Mouse (Mus musculus) adrenal gland, adult 2 months (tissue): ENCODE data around the gene Trappc3. TPM values are rescaled to one million over a fixed set of nuclear protein-coding genes. Genes with fewer than 3 reads are reported as not detected.

Experiments used
- DNase-seq: peaks from one replicate; pipeline ENCODE4 v3.0.0; 2021
- polyA plus RNA-seq: library from polyadenylated mRNA; depleted of rRNA; stranded (reverse); fragments of >200 nt; gene quantifications from 2 replicates; pipeline ENCODE4 v1.2.3, GENCODE M21; 2012
- total RNA-seq, 2 experiments: library from RNA; stranded (reverse); gene quantifications; 2 replicates each; pipeline ENCODE4 v1.2.3; 2021

The Trappc3 gene
- total and polyA plus RNA-seq, 3 experiments = 16.5 to 103 (median 85.8) TPM

DNA sequence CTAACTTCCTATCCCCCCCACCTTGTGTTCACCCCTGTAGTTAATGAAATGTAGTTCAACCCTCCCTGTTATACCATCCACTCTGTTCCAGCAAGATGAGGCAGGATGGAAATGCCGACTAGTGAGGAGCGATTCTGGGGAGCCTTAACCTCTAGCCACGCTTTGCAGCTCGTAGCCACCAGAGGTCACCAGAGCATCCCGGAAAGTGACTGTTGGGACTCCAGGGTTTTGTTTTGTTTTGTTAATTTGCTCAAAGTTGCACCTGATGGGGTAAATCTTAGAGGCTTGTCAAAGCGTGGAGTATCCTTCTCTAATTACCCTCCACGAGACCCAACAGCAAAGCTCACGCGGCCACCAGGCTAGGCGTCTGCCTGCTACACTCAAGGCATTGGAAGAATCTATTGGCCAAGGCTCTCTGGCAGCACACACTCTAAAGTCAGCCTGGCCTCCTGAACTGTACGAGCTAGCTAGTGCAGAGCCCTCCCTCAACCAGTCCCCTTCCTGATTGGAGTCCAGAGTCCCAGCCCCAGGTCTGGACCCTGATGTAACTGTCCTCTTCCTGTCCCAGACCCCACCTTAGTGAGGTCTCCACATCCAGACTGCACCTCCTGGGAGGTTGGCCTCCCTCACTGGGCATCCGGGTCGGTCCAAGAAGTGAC, 15.9 kb downstream of the Trappc3 start:
- peak; percentile 53 for DNase-seq

DNA sequence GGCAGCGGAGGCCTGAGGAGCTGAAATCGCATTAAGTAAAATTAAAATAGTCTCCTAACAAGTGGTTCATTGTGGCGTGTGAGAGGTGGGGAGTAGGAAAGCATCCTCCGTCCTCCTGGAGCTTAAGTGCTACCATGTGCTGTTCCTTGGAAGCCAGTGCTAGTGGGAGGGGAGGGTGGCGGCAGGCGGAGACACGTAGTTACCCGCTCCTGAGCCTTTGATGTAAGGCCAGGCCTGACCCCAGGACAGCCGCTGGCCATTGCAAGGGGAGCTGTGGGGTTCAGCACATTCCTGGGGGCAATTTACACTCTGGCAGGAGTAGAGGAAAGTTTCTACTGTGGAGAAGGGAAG, 16.4 kb downstream of the Trappc3 start:
- no peak for DNase-seq

DNA sequence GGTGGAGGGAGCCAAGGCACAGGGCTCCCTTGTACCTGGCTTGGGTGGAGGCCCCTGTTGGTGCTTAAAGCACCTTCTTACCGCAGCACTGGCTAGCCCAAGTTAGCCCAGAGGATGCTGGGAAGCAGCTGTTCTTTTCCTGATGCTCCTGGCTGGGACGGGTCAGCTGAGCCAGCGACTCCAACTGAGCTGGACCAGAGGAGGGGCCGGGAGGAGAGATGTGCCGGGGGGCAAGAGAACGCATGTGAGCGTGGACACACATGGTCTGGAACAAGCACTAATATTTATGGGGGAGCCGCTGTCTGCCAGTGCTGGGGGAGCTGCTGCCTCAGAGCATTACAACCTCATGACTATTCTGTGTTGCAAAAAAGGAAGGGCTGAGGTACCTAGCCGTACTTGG, 16.8 kb downstream of the Trappc3 start:
- DNase-seq = no peak

DNA sequence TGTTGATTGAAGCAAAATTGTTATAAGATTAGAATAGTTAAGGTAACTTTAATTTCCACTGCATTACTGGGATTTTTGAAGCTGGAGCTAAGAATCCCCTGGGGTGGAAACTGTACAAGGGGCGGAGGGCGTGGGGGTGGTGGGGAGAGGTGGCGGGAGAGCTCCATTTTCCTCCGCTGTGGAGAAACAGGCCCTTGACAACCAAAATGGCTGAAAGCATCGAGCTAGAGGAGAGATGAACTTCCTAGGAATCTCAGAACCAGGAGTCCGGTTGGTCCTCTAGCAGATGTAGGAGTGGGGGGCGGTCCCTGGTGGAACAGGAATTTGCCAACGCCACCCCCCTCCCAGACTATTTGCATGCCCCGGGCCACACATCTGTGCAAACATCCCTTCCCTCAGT, 19.6 kb downstream of the Trappc3 start:
- no peak for DNase-seq

DNA sequence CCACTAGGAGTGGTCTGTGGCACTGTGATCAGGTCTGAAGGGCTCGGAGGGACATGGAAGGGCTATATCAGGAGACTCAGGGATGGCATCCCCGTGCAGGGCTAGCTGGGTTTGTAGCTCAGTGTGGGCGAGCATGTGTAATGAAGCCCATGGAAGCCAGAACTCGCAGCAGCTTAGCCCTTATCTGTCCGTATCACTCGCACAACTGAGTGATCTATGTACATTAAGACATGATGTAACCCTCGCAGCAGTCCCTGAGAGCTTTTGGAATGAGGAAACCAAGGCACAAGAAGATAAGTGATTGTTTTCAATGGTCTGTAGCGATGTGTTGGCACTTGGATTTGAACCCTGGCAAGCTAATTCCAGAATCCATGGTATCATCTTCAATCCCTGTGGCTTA, 21.5 kb downstream of the Trappc3 start:
- DNase-seq = no peak

DNA sequence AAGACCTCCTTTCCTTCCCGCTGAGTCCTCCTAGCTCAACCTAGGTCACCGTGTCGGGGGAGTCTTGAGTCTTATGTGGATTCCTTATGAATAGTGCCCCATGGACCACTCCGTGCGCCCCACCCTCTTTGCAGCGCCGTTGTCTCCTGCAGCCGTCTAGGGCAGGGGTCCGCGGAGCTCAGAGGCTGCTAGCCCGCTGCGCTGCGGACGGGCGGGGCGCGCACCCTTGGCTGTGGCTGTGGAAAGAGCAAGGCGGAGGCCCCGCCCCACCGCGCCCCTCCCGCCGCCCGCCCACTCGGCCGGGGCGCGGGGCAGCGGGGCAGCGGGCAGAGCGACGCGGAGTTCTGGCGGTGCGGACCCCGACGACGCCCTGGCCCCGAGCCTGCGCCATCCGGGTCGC, 24.4 kb downstream of the Trappc3 start, which contains the start of gene Col8a2:
TSS of gene Col8a2 (plus strand) at position 302 of the 400 bp plus-strand sequence.
- peak; percentile 32 for DNase-seq

DNA sequence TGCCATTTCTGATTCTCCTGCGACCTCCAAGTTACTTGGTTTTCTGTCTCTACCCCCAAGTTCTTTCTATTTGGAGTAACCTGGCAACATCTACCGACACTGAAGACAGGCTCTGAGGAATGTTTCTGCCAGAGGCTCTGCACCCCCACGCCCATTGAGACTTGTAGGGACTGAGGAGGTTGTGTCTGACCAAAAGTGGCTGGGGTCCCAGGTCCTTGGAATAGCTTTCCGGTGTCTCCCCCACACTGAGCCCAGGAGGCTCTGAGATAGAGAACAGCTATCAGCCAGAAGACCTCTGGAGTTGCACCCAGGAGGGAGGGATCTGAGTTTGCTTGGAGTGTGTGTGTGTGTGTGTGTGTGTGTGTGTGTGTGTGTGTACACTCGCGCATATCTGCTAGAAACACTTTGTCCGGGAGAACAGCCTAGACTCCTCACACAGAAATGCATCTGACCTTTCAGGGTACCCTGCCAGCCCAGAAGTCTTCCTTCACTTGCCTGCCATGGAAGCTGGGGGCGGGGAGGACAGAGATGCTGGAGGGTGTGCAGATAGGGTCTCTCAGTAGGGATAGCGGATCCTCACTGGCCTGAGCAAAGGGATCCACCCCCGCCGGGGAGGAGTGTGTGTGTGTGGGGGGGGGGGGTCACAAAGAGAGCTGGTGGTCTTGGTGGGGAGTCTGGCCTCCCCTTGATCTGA, 25.3 kb downstream of the Trappc3 start:
- DNase-seq = no peak

DNA sequence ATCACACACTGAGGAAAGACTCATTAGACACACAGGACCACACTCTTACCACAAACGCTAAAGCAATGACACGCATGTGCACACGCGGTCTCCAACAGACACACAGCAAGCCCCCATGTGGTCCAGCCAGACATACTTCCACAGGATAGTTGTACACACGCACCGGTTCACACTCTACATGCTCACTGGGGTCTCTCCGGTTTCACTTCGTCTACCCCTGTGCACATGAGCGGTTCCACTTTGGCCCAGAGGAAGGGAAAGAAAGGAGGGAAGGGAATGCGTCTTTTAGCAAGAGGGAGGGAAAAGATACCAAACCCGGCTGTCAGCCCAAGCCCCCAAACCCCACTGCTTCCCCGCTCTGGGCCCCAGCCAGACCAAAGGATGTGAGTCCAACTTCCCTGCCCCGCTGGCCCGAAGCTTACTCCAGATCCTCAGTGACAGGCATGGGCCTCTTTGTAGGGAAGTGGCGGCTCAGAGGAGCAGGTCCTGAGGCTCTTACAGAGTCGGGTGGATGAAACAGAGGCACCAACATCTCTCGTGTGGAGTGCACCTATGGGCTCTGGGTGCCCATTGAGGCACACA, 26.1 kb downstream of the Trappc3 start:
- no peak for DNase-seq

DNA sequence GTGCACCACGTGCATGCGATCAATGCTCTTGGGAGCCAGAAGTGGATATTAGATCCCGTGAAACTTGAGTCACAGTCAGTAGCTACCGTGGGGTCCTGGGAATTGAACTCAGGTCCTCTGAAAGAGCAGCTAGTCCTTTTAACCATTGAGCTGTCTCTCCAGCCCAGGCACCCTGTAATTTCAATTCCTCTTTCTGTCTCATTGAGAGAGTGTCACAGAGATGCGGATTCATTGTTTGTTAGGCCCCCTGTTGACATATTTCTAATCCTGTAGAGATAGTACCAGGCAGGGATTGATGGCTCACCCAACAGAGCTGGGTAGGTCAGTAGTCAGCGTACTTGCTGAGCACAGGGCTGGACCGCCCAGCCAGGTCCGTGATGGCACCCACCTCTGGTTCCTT, 28.2 kb downstream of the Trappc3 start:
- DNase-seq = no peak

DNA sequence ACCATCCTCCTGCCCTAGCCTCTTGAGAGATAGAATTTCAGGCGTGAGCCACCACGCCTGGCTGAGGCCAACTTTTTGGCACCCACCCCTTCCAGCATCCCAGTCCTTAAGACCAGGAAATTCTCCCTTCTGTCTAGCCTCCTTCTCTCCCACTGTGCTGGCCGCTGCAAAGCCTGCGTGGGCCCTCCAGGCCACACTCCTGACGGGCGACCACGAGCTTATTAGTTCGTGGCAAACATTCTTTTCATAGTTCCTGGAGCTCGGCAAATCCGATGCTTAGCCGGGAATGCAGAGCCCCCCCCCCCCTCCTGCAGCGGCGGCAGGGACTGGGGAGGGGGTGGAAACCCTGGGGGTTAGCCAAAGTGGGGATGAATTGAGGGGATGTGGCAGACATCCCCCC, 29.1 kb downstream of the Trappc3 start:
- no peak for DNase-seq

DNA sequence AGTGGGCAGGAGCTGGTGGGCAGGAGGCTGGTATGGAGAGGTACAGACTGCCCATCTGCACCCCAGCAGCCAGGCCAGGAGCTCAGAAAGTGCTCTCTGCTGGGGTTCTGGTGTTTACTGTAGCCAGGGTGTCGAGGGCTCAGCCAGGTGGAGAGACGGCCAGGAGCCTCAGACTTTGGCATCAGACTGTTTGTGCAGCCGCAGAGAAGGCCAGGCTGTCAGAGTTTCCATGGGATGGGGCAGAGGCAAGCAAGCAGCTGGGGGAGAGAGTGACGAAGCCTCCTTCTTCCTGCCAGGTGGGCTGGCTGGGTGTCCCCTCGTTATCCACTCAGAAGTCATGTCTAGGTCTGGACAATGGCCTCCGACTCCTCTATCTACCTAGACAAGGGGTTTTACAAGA, 33.0 kb downstream of the Trappc3 start:
- no peak for DNase-seq

DNA sequence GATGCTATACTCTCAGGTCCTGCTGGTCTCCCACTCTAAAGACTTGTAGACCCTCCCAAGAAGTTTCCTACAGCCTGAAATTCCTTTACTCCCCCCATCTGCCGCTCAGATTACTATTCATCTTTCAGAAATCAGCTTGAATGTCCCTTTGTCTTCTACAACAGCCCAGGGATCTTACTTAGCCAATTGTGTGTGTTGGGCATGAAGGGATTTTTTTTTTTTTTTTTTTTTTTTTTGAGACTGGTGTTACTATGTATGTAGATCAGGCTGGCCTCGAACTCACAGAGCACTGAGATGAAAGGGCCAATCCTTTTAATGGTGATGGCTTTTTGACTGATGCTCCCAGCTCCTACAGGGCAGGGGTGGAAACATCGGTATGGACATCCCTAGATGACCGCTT, 33.8 kb downstream of the Trappc3 start:
- DNase-seq = no peak

DNA sequence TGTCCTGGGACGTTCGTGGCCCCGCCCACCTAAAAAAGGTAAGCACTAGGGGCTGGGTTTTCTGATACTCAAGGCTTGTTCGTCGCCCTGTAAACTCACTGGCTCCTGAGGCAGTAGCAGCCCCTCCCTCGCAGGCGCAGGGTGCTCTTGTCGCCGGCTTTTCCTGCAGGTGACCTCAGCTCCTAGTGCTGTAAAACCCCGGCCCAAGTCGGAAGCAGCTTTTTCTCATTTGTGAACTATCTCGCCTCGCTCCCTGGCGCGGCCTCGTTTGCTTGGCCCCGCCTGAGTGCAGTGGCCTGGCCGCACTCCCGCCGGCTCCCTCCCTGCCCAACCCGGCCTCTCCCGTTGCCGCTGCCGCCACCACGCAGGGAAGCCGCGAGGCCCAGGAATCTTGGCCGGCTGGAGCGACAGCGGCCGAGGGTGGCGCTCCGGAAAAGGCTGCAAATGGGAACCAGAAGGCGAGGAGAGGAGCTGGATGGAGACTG, 34.5 kb downstream of the Trappc3 start:
- peak; percentile 84 for DNase-seq

DNA sequence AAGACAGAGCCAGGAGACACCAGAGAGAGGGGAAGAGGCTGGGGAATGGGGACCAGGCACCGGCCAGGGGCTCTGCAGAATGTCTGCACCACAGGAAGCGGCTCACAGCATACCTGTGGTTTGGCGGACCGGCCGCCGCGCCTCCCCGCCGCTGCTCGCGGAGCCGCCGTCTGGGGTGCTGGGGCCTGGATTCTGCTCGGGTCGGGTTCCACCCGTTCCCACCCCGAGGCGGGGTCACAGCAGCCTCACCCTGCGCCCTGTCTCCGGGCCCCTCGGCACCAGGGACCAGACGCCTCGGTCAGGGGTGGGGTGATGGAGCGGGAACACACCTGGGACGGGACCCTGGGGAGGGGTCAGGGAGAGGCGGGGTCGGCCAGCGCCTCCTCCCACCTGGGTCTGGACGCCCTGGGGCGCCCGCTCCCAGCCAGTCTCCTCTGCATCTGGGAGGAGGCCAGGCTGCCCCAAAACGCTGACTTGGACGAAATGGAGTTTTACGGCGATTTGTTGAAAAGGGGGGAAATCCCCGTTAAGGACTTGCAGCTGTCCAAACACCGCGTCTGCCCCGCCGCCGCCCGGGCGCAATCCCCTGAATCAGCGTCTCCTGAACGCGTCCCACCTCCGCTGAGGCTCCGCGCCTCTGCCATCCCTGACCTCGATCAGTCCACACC, 38.9 kb downstream of the Trappc3 start:
- DNase-seq = no peak

DNA sequence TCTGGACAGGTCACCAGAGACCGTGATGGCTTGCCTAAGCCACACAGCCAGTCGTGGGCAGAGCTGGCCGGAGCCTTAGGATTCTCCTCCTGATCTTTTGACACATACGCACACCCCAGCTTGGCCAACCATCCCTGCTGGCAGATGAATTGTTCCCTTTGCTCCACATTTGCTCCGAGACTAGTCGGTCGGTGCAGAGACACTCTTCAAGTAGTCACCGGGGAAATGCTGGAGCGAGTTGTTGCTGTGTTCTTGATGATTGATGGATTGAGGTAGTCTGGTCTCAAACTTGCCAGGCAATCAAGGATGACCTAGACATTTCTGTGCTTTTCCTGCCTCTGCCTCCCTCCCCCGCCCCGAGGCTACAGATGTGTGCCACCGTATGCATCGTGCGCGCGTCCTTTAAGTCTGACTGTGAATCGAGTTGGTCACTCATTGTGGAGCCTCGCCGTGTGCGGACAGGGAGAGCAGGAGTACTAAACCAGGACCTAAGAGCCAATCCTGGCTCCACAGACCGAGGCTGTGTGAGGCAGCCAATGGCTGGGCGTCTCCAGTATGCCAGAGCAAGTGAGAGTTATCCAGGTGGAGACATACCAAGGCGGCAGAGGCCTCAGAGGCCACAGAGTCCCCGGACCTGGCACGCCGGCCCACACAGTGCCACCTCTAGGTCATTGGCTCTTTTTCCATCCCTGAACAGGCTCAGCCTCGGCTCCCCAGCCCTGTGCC, 39.6 kb downstream of the Trappc3 start:
- no peak for DNase-seq

DNA sequence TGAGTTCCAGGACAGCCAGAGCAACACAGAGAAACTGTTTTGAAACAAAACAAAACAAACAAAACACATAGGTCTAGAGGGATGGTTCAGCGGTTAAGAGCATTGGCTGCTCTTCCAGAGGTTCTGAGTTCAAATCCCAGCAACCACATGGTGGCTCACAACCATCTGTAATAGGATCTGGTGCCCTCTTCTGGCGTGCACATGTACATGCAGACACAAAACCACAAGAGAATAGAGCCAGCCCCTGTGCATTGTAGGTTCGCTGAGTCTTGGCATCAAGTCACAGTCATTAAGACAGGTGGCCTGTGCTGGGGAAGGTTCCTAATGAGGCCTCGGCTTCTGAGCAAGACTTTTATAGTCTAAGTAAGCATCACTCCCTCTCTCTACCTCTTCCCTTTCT, 41.8 kb downstream of the Trappc3 start:
- DNase-seq = no peak

DNA sequence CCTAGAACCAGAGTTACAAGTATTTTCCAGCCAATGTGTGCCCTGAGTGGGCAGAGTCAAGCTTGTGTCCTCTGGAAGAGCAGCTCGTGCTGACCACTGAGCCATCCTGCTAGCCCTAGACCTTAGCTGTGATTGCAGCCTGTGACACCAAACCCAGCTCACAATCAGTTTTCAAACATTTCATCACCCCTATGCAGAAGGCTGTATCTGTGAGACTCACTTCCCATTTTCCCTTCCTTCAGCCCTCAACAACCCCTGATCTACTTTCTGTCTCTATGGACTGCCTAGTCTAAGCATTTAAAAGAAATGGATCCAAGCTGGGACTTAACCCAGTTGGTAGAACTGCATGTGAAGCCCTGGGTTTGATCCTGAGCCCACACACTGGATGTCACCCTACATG, 43.3 kb downstream of the Trappc3 start:
- no peak for DNase-seq

DNA sequence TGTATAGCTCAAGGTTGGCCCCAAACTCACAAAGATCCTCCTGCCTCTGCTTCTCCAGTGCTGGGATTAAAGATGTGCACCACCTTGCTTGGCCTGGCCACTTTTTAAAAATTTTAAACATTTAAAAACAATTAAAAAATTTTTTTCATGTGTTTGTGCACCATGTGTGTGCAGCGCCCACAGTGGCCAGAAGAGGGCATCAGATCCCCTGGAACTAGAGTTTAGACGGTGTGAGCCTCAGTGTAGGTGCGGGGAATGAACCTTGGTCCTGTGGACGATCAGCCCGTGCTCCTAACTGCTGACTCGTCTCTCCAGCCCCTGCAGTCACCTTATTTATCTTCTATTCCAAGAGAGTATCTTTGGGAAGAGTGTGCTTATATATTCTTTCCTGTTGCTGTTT, 43.9 kb downstream of the Trappc3 start:
- DNase-seq = no peak

DNA sequence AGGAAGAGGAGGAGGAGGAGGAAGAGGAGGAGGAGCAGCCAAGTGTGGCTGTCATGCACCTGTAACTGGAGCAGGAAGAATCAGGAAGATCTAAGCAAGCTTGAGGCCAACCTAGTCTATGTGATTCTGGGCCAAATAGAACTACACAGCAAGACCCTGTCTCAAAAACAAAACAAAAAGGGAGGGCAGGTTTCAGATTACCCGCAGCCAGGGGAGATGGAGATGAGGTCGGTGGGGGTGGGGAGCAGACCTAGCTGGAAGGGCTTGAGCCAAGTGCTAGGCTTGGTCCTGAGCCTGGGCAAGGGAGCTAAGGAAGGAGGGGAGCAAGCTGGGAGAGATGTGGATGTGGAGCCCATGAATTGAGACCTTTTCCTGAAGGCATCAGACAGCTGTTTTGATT, 44.7 kb downstream of the Trappc3 start:
- no peak for DNase-seq

DNA sequence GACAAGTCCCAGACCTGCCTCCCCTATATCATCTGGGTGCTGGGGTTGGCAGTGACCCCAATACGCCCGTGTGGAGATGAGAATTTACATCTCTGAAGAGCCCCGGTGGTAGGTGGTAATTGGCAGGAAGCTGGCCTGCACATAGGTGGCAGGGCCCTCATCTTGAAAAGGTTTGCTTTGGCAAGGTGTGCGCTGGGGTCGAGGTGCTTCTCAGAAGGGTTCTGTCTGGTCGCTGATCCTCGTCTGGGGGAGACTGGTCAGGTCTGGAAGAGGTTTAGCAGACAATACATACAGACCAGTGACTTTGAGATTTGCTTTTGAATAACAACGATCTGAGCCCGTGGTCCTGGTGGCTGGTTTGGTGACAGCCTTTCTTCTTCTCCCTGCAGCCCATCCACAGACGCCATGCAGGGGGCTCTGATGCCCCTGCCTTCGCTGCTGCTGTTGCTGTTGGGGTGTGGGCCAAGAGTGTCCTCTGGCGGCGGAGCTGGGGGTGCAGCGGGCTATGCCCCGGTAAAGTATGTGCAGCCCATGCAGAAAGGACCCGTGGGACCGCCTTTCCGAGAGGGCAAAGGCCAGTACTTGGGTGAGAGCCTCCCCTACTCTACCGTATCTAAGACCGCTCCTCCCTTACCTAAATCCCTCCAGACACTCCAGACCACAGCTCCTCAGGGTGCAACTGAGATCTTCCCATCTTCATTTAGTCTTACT, 47.2 kb downstream of the Trappc3 start:
- peak; percentile 19 for DNase-seq

DNA sequence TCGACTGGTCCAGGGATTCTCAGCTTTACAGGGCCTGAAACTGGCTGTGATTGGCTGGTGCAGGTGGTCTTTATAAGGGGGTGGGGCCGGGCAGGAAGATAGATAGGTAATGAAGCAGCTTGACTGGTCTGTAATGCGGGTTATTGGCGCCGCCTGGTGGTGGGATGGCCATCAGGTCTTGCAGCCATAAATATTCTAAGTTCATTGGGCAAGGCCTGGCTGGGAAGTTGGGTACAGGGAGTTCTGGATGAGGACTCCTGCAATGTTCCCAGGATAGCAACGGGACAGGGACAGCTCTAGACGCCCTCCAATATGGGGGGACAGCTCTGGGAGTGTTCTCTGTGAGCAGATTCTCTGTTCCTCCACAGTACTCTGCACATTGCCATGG, 47.8 kb downstream of the Trappc3 start:
- DNase-seq = peak; percentile 84

DNA sequence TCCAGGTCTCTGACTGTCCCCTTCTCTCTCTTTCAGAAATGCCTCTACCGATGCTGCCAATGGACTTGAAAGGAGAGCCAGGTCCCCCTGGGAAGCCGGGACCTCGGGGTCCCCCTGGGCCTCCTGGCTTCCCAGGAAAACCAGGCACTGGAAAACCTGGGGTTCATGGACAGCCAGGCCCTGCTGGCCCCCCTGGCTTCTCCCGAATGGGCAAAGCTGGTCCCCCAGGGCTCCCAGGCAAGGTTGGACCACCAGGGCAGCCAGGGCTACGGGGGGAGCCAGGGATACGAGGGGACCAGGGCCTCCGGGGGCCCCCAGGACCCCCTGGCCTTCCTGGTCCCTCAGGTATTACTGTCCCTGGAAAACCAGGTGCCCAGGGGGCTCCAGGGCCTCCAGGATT, 48.2 kb downstream of the Trappc3 start:
- no peak for DNase-seq
